Mouse (Mus musculus) stomach, embryonic 15.5 days (tissue): ENCODE data around the gene Fbxl18. TPM values are rescaled to one million over a fixed set of nuclear protein-coding genes. Genes with fewer than 3 reads are reported as not detected.

Experiments
- ATAC-seq: fragments of 200-750 bp; cut with Nextera tagmentation; 2 replicates; pipeline ENCODE4 v1.8.0; 2017; ENCODE audit warnings: low read depth, moderate number of reproducible peaks, moderate TSS enrichment; ENCODE audit not compliant: insufficient read depth, low FRiP score
- H3K27ac ChIP-seq: fragments of 300-500 bp; sonication (generic); 2 replicates; pipeline ENCODE4 v1.5.1; 2015; ENCODE audit warnings: mild to moderate bottlenecking, inconsistent platforms
- H3K27me3 ChIP-seq: fragments of 300-500 bp; sonication (generic); replicated peaks from 2 replicates; pipeline ENCODE4 v1.6.1; 2015; ENCODE audit warnings: inconsistent platforms
- H3K36me3 ChIP-seq: fragments of 300-500 bp; sonication (generic); 2 replicates; pipeline ENCODE4 v1.6.1; 2015; ENCODE audit warnings: inconsistent platforms
- H3K4me1 ChIP-seq: fragments of 300-500 bp; sonication (generic); 2 replicates; pipeline ENCODE4 v1.6.1; 2015; ENCODE audit warnings: inconsistent platforms
- H3K4me2 ChIP-seq: fragments of 300-500 bp; sonication (generic); 2 replicates; pipeline ENCODE4 v1.6.1; 2015; ENCODE audit warnings: mild to moderate bottlenecking, inconsistent platforms
- H3K4me3 ChIP-seq: fragments of 300-500 bp; sonication (generic); replicated peaks from 2 replicates; pipeline ENCODE4 v1.5.1; 2015; ENCODE audit warnings: inconsistent platforms
- H3K9ac ChIP-seq: fragments of 300-500 bp; sonication (generic); 2 replicates; pipeline ENCODE4 v1.6.1; 2015; ENCODE audit warnings: inconsistent platforms
- H3K9me3 ChIP-seq: fragments of 300-500 bp; sonication (generic); 2 replicates; pipeline ENCODE4 v1.6.1; 2016; ENCODE audit warnings: inconsistent platforms
- WGBS: fragments of 180-500 bp; shearing (Covaris S2); methylation state at CpG from one replicate; pipeline ENCODE4 v1.1.7; 2015; 5-methylcytosine and 5-hydroxymethylcytosine counted together
- polyA plus RNA-seq: library from polyadenylated mRNA; unstranded; fragments of >200 nt; fragmentation: Nextera tagmentation; extraction: Ambion mirVana; gene quantifications from 2 replicates; pipeline ENCODE4 v1.2.1, GENCODE M21; 2015

Gene Fbxl18
- polyA plus RNA-seq, 1 experiment from 2014 or later: 12.6 TPM

DNA sequence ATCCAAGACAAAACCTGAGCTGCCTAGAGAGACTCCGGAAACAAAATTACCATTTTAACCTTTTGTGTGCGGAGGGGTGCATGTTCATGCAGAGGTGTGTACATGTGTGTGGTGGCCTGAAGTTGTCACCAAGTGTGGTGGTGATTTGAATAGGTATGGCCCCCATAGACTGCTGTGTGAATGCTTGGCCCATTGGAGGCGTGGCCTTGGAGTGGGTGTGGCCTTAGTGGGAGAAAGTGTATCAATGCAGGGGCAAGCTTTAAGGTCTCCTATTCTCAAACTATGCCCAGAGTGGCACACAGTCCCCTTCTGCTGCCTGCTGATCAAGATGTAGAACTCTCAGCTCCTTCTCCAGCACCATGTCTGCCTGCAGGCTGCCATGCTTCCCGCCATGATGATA, 69.1 kb downstream of the Fbxl18 start:
- H3K27me3 ChIP-seq: no peaks in the 10 kb centered on the region
- H3K9me3 ChIP-seq: no peaks in the 10 kb centered on the region
- H3K9ac ChIP-seq: no peak overlapping the region
- H3K36me3 ChIP-seq: no peaks in the 10 kb centered on the region
- H3K4me1 ChIP-seq: peaks cover 27% of the 10 kb centered on the region
- no peak overlapping the region for H3K4me2 ChIP-seq
- no peak for ATAC-seq
- H3K27ac ChIP-seq: no peak overlapping the region
- 86% methylated on average over 4 of the region's 4 CpGs for WGBS
- no peak overlapping the region for H3K4me3 ChIP-seq

DNA sequence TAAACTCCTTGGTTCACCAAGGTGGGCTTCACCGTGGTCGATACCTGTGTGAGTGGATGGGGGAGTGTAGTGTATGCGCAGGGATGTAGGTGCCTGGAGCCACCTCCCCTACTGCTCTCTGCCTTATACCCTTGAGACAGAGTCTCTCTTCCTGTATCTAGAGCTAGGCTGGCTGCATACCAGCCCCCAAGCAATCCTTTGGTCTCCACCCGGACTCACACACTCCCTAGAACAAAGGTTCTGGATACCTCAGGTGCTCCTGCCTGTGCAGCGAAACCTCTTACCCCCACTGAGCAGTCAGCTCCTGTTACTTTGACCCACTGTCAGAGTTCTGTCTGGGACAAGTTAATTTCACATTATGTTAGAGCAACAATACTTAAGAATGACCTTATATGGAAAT, 69.6 kb downstream of the Fbxl18 start:
- Histone ChIP-seq H3K27me3 (no peaks in the 10 kb centered on the region), H3K4me3 (no peak overlapping the region), H3K9me3 (no peaks in the 10 kb centered on the region), H3K36me3 (no peaks in the 10 kb centered on the region), H3K9ac (no peak overlapping the region), H3K4me1 (peaks cover 27% of the 10 kb centered on the region), H3K27ac (no peak overlapping the region), H3K4me2 (no peak overlapping the region)
- ATAC-seq: no peak
- WGBS: 78% methylated on average over 5 of the region's 5 CpGs

DNA sequence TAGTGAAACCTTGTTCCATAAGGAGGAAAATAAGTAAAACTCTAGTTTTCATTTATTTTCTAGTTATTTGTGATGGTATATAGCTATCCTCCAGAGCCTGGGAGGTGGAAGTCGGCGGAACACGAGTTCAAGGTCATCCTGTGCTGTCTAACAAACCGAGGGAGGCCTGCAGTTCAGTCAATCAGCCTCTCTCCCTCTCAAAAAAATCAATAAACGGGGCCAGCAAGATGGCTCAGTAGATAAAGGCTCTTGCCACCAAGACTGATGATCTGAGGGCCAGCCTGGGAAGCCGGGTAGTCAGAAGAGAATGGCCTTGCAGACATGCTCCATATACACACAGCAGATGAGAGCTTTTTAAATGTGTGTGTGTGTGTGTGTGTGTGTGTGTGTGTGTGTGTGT, 71.1 kb downstream of the Fbxl18 start:
- Histone ChIP-seq H3K4me3 (peak overlapping the region; percentile 66), H3K27me3 (no peaks in the 10 kb centered on the region), H3K9ac (no peak overlapping the region), H3K9me3 (no peaks in the 10 kb centered on the region), H3K27ac (peak overlapping the region; percentile 100), H3K4me1 (peaks cover 27% of the 10 kb centered on the region), H3K4me2 (peak overlapping the region; percentile 79), H3K36me3 (no peaks in the 10 kb centered on the region)
- no peak for ATAC-seq
- WGBS: 22% methylated on average over 6 of the region's 6 CpGs

DNA sequence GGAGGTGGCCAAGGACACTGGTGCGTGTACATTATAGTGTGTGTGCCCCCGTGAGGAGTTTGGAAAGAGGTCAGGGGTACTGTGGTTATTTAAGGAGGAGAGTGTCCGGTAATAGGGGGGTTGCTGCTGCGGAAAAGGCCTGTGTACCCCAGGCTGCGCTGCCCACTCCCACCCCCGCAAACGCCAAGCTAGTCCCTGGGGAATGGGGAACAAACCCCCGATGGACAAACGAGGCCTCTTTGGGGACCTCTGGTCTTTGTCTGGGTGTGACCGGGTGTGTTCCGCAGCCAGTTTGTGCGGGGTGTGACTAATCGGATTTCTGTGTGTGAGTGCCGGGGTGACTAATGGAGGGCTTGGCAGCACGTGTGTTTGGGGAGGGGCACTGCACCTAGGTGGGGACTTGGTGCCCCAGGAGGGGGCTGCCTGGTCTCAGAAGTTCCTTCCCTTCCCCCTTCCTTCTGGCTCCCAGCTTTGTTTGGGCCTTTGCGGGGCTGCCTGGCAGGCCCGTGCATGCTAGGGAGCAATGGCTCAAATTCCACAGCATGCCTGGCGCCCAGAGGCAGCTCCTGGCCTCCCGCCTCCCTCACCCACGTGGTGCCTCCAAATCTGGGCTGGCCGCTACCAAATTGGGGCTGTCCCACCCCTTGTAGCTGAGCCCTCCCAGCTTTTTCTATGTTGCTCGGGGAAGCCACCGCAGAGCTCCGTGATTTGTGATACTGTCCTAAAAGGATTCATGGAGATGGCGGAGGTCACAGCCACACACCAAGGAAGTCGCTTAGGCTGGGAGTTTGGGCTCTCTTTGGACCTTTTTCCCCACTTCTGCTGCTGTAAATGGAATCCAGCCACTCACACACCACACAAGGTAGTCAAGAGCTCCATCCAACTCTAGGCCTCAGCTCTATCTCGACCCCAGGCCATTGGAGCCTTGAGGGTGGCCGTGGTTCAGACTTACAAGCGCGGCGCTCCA, 71.8 kb downstream of the Fbxl18 start:
- Histone ChIP-seq H3K9me3 (no peaks in the 10 kb centered on the region), H3K9ac (peak overlapping the region; percentile 91; the same call in 1 of the 2 replicates), H3K27ac (peak overlapping the region; percentile 100), H3K4me2 (peak overlapping the region; percentile 79), H3K4me1 (peaks cover 27% of the 10 kb centered on the region), H3K36me3 (no peaks in the 10 kb centered on the region), H3K4me3 (peak overlapping the region; percentile 66), H3K27me3 (no peaks in the 10 kb centered on the region)
- 8% methylated on average over 31 of the region's 31 CpGs for WGBS
- ATAC-seq: peak; percentile 64

DNA sequence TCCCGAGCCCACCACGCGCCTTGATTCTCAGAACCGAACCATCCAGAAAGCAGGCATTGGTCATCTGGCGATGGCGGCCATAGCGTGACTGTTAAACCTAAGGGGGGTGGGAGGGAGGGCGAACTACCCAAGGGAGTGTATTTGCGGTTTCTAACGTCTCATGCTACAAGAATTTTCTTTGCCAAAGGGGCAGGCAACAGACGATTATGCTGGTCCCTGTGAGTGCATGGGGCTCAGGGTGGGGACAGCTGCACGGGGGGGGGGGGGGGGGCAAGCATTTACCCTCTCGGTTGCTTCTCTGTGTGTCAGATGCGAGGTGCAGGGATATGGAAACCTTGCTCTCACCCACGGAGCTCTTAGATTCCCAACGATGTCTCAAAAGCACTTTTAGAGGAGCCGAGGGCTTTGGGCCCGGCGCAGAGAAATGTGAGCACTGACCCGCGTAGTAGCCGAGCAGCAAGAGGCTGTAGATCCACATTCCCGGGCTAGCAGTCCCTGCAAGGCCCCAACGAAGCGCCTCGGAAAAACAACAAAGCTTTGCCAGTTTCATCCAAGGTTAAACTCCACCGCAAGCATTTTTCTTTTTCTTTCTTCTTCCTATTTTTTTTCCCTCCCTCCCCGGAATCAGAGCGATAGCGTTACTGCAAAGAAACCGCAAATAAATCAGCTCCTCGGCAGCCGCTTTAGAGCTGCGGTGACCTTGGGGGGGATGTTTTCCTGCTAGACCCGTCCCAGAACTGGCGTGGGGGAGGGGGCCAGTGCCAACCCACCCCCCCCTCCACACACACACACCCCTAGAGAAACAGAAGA, 72.7 kb downstream of the Fbxl18 start:
- Histone ChIP-seq H3K4me2 (peak overlapping the region; percentile 79), H3K9ac (peak overlapping the region; percentile 91; the same call in 1 of the 2 replicates), H3K36me3 (no peaks in the 10 kb centered on the region), H3K27me3 (no peaks in the 10 kb centered on the region), H3K4me1 (peaks cover 27% of the 10 kb centered on the region), H3K4me3 (peak overlapping the region; percentile 66), H3K9me3 (no peaks in the 10 kb centered on the region), H3K27ac (peak overlapping the region; percentile 100)
- ATAC-seq: 0 out of 2 replicates have a peak, but pooled peaks have one; percentile 2
- WGBS: under 1% methylated on average over 36 of the region's 36 CpGs

DNA sequence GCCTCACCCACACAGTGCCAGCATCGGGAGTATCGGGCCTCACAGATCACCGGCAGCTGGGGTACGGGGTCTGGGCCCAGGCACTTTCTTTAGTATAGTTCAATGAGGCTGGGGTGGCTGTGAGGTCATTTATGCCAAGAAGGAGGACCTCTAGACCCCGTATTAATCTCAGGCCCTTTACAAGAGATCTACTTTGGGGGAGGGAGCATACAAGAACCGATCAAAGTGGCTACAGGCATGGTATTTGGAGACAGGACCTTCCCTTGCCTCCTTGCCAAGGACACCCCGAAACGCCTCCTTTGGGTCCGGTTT, 73.3 kb downstream of the Fbxl18 start:
- Histone ChIP-seq H3K4me1 (peaks cover 27% of the 10 kb centered on the region), H3K4me2 (peak overlapping the region; percentile 79), H3K36me3 (no peaks in the 10 kb centered on the region), H3K9me3 (no peaks in the 10 kb centered on the region), H3K9ac (peak overlapping the region; percentile 91), H3K4me3 (peak overlapping the region; percentile 66), H3K27ac (peak overlapping the region; percentile 100), H3K27me3 (no peaks in the 10 kb centered on the region)
- ATAC-seq: no peak
- WGBS: 0% methylated on average over 9 of the region's 9 CpGs

DNA sequence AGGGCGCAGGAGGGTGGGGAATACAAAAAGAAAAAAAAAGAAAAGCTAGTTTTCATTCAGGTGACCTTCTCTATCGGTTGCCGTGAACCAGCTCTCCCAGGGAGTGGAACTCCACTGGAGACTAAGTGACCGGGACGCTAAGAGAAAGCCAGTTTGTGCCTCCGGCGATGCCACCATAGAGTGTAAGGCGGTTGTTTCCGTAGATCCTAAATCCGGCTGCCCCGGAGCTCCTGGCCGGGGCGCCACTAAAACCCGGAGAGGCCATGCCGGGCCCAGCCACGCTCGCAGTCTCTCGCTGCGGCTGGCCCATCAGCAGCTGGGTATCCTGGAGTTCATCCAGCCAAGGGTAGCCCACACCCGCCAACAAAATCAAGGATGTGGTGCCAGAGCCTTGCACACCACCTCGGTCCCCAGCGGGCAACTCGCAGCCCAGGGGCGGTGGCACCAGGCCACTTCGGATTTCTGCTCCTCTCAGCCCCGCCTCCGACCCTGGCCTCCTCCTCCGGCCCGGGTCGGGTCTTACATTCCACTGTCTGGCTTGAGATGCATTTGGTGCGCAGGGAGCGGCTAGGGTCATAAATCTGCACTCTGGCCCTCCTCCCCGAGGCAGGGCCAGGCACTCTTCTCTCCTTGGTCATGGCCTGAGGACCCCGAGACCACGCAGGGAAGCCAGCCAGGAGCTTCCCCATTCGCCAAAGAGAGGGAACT, 73.8 kb downstream of the Fbxl18 start:
- Histone ChIP-seq H3K27ac (peak overlapping the region; percentile 100), H3K4me3 (peak overlapping the region; percentile 66), H3K4me2 (peak overlapping the region; percentile 79), H3K9me3 (no peaks in the 10 kb centered on the region), H3K4me1 (peaks cover 27% of the 10 kb centered on the region), H3K9ac (peak overlapping the region; percentile 91), H3K36me3 (no peaks in the 10 kb centered on the region), H3K27me3 (no peaks in the 10 kb centered on the region)
- WGBS: under 1% methylated on average over 36 of the region's 36 CpGs
- peak; percentile 21 for ATAC-seq

DNA sequence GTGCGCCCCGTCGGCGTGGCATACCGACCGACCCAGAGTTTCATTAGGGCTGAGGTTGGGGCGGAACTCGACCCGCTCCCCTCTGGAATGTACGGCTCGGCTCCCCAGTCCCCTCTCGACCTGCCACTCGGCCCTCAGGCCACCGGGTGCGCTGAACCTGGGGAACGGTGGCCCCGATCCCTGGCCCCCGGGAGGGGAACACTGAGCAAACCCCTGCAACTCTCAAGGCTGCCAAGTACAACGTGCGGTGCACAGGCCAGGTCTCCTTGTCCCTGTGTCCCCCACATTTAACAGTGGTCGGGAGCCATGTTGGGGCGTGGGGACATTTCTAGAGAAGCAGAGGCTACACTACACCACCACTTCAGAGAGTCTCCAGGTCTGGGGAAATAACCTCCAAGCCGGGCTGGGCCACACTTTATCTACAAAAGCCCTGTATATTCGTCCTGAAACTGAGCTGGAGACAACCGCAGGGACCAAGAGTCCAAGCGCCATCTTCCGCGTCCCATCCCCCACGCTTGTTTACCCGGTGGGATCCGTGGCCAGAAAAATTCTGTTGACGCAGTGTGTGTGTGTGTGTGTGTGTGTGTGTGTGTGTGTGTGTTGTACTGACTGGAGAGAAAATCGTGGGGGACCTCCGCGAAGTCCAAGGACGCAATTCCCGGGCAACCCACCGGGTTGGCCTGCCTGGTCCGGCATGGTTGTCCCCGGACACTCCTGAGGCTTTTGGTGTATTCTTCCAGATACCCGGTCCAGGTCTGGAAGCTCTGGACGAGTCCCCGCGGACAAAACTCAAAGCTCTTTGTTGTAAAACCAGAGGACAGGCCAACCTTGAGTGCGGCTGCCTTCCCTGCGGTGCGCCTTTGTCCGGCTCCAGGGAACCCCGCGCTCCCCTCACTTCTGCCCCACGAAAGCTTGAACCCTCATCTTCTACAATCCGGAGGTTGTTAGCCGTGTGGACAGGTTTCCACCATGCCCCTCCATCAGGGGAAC, 74.7 kb downstream of the Fbxl18 start:
- Histone ChIP-seq H3K27me3 (no peaks in the 10 kb centered on the region), H3K9me3 (no peaks in the 10 kb centered on the region), H3K27ac (peak overlapping the region; percentile 100), H3K4me1 (peaks cover 25% of the 10 kb centered on the region), H3K4me3 (peak overlapping the region; percentile 66), H3K4me2 (peak overlapping the region; percentile 79), H3K36me3 (no peaks in the 10 kb centered on the region), H3K9ac (peak overlapping the region; percentile 91)
- no peak for ATAC-seq
- under 1% methylated on average over 53 of the region's 53 CpGs for WGBS

DNA sequence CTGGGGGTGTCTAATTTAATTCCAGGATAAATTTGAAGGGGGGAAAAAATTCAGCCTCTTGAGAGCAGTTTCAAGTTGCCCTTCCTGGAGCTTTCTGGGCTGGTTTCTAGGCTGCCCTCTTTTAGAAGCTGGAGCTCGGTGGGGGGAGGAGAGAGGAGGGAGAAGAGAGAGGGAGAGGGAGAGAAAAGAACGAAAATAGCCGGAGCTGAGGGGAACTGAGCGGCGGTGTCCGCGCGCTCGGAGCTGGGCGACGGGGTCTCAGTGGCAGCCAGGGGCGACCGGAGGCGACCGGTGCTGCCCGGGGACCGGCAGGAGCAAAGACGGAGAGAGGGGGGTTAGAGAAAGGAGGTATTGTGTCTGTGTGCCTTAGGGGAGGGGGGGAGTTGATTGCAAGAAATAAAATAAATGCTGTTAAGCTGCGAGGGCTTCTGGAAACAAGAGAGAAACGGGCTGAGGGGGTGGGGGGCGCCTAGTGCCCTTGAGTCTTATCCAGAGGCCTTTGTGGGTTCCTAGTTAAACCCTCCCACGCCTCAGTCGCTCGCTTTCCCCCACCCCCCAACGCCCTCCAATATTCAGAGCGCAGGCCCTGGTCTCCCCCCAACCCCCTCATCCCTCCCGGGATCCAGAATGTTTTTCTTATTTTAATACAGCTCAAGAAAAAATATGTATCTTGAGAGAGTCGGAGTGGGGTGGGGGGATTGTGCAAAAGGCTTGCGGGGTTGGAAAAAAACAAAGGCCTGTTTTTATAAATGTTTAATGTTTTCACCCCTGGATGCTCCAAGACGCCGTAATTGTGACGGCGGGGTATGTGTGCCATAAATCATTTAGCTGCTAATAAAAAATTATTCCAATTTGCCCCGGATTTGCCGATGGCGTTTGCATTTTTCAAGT, 75.6 kb downstream of the Fbxl18 start:
- Histone ChIP-seq H3K9me3 (no peaks in the 10 kb centered on the region), H3K36me3 (no peaks in the 10 kb centered on the region), H3K4me3 (peak overlapping the region; percentile 66), H3K27me3 (no peaks in the 10 kb centered on the region), H3K4me1 (peaks cover 19% of the 10 kb centered on the region), H3K9ac (peak overlapping the region; percentile 91), H3K4me2 (peak overlapping the region; percentile 79), H3K27ac (peak overlapping the region; percentile 100)
- ATAC-seq: no peak
- WGBS: 2% methylated on average over 36 of the region's 36 CpGs
